Mouse (Mus musculus) MEL (cell line): ENCODE data around the gene Gm20388.

Source experiments
- CTCF ChIP-seq, 3 experiments: IDR thresholded peaks in 2 of 3; conservative IDR thresholded peaks in 1 of 3; 2 replicates each; pipeline ENCODE4 v1.5.1; 2011 to 2012; ENCODE audit warnings: low read length in 3 of 3, low read depth in 2 of 3, mild to moderate bottlenecking in 2 of 3, improper control_type of control experiment in 1 of 3, inconsistent platforms in 1 of 3, mixed read lengths in 1 of 3, moderate library complexity in 1 of 3; ENCODE audit not compliant: control insufficient read depth in 1 of 3, insufficient read depth in 1 of 3, poor library complexity in 1 of 3, severe bottlenecking in 1 of 3
- ELF1 ChIP-seq: IDR thresholded peaks from 2 replicates; pipeline ENCODE4 v1.6.1; 2014; ENCODE audit warnings: low read depth, mild to moderate bottlenecking, inconsistent platforms, low read length, improper control_type of control experiment, moderate library complexity
- EP300 ChIP-seq, 2 experiments: IDR thresholded peaks; 2 replicates each; pipeline ENCODE4 v1.6.1; 2011; ENCODE audit warnings: improper control_type of control experiment in 2 of 2, low read length in 2 of 2, low read depth in 1 of 2, mild to moderate bottlenecking in 1 of 2
- RAD21 ChIP-seq: IDR thresholded peaks from 2 replicates; pipeline ENCODE4 v1.6.1; 2011; ENCODE audit warnings: mild to moderate bottlenecking, low read depth, low read length, improper control_type of control experiment
- USF2 ChIP-seq, 2 experiments: IDR thresholded peaks; 2 replicates each; pipeline ENCODE4 v1.6.1; 2011 to 2012; ENCODE audit warnings: improper control_type of control experiment in 2 of 2, low read length in 2 of 2, borderline replicate concordance in 1 of 2, inconsistent platforms in 1 of 2, low read depth in 1 of 2, mild to moderate bottlenecking in 1 of 2; ENCODE audit not compliant: insufficient read depth in 1 of 2

DNA sequence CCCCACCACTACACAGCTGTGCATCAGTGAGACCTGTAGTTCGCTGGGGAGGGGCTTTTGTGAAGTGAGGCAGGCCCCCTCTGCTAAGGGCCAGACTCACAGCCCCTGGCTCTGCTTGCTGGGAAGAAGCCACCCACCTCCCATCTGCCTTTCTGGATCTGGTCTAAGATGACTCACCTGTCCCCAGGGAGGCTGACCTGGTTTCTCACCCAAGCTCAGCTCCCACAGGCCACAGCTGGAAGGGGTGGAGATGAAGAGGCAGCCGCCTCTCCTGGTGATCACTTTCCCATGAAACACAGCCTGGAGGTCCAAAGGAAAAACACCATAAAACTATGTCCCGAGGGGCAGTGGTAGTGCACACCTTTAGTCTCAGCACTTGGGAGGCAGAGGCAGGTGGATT lies 2918.8 kb downstream of the Gm20388 start:
- TF ChIP-seq EP300 (IDR thresholded peaks at IDR 0.05; ENCODE audit: low read depth in 1 of 2, low read length in 2 of 2) (no peak), ELF1 (no peak), RAD21 (no peak), CTCF (IDR thresholded peaks at IDR 0.05 in 2 of 3, conservative IDR thresholded peaks at IDR 0.05 in 1 of 3; ENCODE audit: control insufficient read depth in 1 of 3, insufficient read depth in 1 of 3, low read depth in 2 of 3, low read length in 3 of 3, poor library complexity in 1 of 3, severe bottlenecking in 1 of 3) (no peak), USF2 (IDR thresholded peaks at IDR 0.05; ENCODE audit: borderline replicate concordance in 1 of 2, insufficient read depth in 1 of 2, low read depth in 1 of 2, low read length in 2 of 2) (no peak)
